Mouse (Mus musculus) cortical plate, adult 2 months (tissue): ENCODE data around the gene Btg1.

Source experiments
- CTCF ChIP-seq: fragments of 200-500 bp; IDR thresholded peaks from 2 replicates; pipeline ENCODE4 v1.5.1; 2011; ENCODE audit warnings: mild to moderate bottlenecking, control low read depth, low read length; ENCODE audit not compliant: insufficient read depth; ENCODE audit errors: extremely low read depth
- POLR2A ChIP-seq: fragments of 200-500 bp; IDR thresholded peaks from 2 replicates; pipeline ENCODE4 v1.6.1; 2011; ENCODE audit warnings: mild to moderate bottlenecking, low read length, control low read depth; ENCODE audit not compliant: insufficient read depth; ENCODE audit errors: extremely low read depth

- no peak for TF ChIP-seq POLR2A
- no peak for TF ChIP-seq CTCF
Observed at GRCm38 (mm10) chr10:96596411-96596810, 20.4 kb upstream of the Btg1 start.
